Mouse (Mus musculus) yolk sac, embryonic 10.5 days (tissue): ENCODE results near the gene Acsm5.

Source experiments
- DNase-seq: peaks from one replicate; pipeline ENCODE4 v3.0.0-alpha.2; 2017; ENCODE audit warnings: low spot score

Acsm5 gene

DNA sequence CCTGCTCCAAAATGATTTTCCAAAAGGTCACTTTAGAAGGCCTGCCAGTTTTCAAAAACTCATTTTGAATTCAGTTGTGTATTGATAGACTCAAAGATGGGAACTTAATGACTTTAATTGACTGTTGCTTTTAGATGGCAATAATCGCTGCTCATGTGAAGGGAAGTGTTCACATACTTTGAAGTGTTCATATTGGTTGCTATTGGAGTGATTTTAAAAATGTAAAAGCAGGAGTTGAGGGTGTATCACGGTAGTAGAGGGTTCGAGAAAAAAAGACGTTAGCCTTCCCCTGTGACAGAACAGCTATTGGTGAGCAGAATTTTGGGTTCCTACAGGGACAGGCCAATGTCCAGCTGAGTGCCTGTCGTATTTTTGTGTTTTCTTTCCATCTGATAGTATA, at the start of gene Acsm5:
Acsm5 (plus strand) TSS at position 301 of the 400 bp plus-strand sequence.
- DNase-seq: no peak

GRCm38 (mm10) chr7:119476500-119477389, 42.5 kb upstream of the Acsm5 start:
- DNase-seq: no peak

DNA sequence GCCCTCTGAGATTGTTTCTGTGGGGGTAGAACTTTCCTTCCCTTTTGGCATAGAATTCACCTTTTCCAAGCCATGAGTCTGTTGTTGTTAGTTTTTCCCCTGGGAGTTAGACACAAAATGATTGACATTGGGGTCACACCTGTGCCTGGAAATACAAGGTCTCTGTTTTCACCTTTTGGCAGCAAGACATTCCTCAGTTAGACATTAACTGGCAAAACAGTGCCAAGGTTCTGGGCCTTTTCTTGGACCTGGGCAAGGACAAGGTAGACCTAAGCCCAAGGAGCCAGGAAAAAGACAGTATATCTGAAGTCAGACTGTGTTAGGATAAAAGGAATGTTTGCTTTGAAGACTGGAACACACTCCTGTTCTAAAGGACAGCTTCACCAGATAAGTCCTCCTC, 40.0 kb upstream of the Acsm5 start, which contains the start of gene Umod:
Umod (minus strand) TSS at position 27 of the 400 bp plus-strand sequence.
- no peak for DNase-seq

DNA sequence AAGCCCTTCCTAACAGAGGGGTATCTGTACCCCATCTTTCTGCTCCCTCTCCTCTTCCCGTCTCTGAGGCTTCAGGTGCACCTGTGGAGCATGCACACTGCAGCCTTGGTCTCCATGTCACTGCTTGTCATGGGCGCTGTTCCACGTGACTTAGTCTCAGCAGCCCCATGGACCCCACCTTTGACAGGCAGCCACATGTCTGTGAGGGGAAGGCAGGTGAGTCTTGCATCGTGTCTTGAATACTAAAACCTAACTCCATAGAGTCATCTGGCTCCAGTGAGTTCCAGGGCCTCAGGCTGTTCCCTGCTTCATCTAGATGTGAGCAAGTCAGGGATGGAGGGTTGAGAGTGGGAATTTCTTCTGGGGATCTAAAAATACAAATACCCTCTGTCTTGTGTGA, 35.1 kb upstream of the Acsm5 start:
- DNase-seq: no peak

- DNase-seq: no peak
Observed at GRCm38 (mm10) chr7:119486683-119487082, 32.6 kb upstream of the Acsm5 start.

DNA sequence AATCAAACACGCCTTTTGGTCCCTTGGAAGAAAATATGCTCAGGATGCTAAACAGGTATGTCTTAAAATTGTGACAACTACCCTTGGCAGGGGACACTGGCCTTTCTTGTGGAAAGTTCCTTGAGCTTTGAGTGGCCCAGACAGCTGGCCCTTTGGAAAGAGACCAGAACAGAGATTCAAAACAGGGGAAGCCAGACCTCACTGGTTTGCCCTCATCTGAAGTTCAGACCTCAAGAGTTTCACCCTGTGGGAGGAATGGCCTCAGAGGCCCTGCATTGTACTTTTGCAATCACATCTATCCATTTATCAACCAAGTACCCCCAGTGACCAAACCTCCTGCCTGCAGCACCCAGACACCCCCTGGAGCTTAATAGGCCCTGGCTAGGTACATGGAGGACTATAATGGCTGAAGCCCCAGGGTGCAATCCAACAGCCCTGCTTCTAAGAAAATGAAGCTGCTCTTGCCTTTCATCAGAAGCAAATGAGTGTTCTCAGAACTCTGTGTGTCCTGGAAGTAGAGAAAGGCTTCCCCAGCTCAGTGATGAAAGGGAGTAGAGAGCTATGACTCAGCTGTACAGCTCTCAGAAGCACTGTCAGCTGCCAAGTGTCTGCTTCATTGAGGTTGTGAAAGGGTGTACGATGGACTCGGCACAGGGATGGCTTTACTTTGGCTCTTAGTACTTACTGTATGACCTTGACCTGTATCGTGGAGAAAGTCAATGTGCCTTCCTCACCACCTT, 29.1 kb upstream of the Acsm5 start:
- DNase-seq: no peak

DNA sequence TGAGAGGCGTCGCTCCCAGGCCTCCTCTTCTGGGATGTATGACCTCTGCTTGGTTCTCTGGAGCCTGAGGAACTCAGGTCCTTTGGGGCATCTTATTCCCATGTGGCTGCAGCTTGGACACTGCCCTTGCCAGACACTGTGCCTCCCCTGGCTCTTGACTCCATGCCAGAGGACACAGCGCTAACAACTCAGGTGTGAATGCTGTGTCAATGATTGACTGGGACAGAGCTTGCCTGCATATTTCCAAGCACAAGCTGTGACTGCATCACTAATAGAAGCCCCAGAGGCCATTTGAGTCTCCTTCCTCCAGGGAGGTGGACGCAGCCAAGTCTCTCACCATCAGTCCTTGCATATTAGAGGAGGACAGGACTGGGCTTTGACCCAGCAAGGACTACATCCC, 8.1 kb upstream of the Acsm5 start:
- DNase-seq: no peak

DNA sequence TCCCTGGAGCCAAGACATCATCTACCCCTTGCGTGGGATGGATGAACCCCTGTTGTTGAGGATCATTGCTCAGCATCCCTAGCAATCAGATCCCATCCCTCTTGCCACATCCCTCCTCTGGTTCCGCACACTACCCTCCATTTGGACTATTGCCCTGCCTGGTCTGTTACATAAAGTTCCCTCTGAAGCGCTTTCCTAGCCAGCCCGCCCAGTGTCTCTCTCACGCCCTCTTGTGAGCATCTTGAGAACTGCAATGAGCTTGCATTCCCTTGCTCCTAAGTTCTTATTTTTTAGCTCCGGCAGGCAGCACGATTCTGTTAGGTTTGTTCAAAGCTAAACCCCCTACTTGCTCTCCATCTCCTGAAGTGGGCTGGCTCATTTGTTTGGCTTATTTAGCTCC, 6.2 kb upstream of the Acsm5 start:
- no peak for DNase-seq

GRCm38 (mm10) chr7:119515492-119516271, 3.6 kb upstream of the Acsm5 start:
- DNase-seq: no peak

- no peak for DNase-seq
Observed at GRCm38 (mm10) chr7:119516272-119516558, 3.0 kb upstream of the Acsm5 start.

DNA sequence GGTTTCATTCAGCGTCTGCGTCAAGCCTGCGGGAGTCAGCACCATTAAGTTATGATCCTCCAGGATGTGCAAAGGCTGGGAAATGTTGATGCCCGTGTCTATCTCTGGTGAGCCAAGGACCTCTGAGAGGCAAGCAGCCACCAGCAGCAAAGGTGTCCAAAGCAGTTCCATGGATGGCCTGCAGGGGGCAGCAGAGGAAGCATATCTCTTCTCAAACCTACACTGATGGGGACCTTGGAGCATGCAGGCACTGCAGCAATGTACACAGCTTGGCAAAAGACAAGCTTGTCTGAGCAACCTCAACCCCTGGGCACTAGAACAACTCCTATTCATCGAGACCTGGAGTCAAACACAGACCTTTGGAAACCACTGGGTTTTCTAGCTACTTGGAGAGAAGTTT, 391 bp downstream of the Acsm5 start:
- DNase-seq: peak; percentile 44

- DNase-seq: no peak
Observed at GRCm38 (mm10) chr7:119521816-119522215, 2.6 kb downstream of the Acsm5 start.

DNA sequence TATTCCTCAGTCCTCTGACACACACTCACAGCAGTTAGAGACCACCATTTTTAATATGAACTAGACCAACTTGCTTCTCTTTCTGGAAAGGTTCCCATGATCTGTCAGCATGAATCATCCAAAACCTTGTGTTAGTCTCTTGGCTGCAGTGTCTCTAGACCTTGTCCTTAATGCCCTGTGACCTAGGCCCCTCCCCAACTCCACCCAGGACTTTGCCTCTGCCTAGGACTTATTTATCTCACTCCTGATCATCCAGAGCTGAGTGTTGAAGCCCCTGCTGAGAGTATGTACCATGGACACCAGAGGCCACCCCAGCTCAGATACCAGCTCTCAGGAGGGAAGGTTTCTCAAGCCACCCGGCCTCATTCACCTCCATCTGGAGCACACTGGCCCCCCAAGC, 3.1 kb downstream of the Acsm5 start:
- DNase-seq: peak; percentile 30

DNA sequence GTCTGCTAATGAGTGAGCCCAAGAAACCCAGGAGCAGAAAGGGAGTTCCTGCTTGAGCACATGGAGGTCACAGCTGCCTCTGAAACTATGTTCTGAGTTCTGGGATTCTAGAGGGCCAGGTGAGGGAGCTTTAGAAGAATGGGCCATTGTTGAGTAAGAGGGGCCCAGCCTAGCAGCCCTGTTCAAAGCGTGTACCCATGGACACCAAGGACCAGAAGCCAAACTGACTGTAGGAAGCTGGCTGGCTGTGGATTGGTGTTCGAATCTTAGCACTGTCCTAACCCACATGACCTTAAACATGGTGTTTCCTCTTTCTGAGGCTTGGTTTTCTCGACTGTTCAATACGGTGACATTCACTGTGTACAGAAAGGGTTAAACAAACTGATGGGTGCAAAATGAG, 4.1 kb downstream of the Acsm5 start, which contains the start of gene Pdilt:
Pdilt (minus strand) TSS at position 101 of the 400 bp plus-strand sequence.
- DNase-seq: no peak

- no peak for DNase-seq
Observed at GRCm38 (mm10) chr7:119525881-119526281, 6.6 kb downstream of the Acsm5 start.

DNA sequence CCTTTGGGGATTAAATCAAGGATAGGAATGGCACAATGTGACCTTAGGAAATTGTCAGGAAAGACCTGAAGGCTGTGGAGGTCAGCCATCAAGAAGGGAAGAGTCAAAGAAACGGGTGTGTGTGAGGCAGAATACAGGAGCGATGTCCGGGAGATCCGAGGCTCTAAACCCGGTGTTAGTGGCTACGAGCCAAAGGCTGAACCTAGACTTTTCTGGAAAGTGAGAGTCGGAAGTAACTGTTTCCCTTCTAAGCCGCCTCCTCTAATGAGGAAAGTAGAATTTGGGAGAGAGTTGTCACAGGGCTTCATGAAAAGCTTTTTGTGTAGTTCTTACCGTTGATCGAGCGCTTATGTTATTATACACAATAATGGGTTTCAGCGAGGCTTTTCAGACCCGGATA, 7.2 kb downstream of the Acsm5 start:
- no peak for DNase-seq

DNA sequence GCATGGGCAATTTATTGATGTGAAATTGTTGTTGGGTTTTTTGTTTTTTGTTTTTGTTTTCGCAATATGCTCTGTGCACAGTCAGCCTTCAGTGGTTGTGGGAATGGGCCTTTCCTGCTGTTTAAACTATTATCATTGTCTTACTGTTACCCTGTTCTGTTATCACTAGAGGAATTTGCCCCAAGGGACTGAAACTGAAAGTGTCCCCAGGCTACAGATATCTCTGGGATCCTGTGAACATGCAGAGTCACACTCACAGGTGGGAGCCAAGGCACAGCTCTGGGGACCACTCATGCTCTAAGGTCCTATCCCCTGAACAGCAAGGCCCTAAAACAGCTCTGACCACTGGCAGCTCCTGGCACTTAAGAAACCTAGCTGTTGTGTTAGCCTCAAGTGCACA, 7.9 kb downstream of the Acsm5 start:
- DNase-seq: no peak

DNA sequence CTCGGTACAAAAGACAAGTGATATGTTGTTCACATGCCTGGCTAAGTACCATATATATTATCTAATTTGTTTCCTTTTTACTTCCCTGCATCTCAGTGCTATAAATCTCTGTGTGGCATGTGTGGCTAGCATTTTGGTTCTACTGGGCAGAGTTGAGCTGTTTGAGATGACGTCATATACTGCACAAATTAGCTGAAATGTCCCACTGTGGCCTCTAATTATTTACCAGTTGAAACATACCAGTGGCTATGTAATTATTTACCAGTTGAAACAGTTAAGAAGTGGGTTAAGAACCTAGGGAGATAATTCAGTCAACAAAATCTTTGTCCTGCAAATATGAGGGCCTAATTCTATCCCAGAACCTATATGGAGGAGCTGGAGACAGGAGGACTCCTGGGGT, 8.3 kb downstream of the Acsm5 start:
- DNase-seq: no peak

DNA sequence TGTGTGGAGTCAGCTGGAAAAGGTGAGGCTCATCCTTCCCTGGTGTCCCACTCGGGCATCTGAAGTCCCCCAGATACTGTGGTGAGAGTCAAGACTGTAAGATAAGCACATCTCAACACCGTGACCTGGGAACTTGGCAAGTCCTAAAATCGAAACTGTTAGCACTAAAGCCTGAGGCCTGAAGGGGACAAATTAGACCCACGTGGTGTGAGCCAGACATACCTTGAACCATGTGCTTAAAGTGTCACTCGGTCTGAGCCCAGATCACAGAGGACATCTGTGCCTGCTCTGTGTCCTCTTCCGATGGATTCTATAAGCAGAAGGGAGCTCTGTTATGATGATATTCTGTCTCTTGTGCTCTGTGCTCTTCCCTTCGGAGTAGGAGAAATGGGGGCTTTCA, 9.4 kb downstream of the Acsm5 start:
- no peak for DNase-seq

DNA sequence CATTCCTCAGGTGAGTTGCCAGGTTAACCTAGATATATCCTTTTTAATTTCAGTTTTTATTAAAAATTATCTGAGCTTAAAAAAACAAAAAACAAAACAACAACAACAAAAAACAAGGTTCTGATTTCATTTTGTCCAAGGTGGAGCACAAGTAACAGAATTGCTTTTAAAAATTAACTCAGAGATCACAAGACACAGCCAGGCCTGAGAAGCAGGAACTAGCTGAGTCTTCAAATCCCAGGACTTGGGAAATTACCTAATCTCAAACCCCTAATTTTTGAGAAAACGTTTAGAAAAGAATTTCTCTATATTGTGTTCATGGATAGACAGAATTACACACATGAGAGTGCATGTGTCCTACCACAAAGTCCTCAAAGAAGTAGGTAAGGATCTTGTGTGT, 13.7 kb downstream of the Acsm5 start:
- no peak for DNase-seq

DNA sequence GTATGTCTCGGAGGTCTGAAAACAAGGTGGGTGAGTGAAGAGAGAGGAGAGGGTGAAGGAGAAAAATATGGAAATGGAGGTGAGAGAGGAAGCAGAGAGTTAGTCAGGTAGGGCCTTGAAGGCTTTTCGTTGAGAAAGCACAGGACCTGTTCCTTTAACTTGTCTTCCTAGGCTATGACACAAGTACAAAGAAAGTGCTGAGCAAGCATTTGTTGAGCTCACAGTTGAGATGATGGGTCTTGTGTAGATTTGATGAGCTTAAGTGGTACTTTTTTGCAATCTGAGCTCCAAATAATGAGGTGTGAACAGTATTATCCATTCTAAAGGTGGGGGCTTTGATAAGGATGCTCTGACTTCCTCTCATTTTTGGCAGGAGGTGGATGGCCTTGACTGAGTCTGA, 15.1 kb downstream of the Acsm5 start:
- DNase-seq: no peak

GRCm38 (mm10) chr7:119542445-119542844, 23.2 kb downstream of the Acsm5 start:
- no peak for DNase-seq

DNA sequence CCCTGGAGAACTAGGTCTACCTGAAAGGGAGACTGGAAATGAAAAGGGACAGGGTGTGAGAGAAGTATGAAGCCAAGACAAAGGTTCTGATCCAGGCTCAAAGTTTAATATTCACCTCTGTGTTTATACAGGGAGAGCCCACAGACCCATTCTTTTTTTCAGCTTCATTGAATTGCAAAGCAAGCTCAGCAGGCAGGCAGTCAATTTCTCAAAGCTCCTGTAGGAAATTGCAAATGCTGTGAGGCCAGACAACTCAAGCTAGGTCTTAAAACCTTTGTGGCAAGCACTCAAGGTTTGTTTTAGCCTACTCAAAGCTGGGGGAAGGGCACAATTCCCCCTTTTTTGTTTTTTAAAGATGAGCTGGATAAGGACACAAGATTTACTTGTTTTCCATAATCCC, 26.3 kb downstream of the Acsm5 start:
- DNase-seq: no peak
